Mouse (Mus musculus) intestine, postnatal 0 days (tissue): Measurements from ENCODE around the gene Gabpa. TPM values are rescaled to one million over a fixed set of nuclear protein-coding genes. Genes with fewer than 3 reads are reported as not detected.
A peak's percentile ranks its signal among the peaks of the same experiment; 100 is the strongest.

Experiments
- ATAC-seq: fragments of 200-750 bp; cut with Nextera tagmentation; 2 replicates; pipeline ENCODE4 v1.8.0; 2017; ENCODE audit warnings: mild to moderate bottlenecking, moderate TSS enrichment, moderate library complexity
- H3K27ac ChIP-seq: fragments of 300-500 bp; sonication (generic); 2 replicates; pipeline ENCODE4 v1.5.1; 2014; ENCODE audit warnings: mild to moderate bottlenecking, low read depth, low read length, moderate library complexity
- H3K27me3 ChIP-seq: fragments of 300-500 bp; sonication (generic); replicated peaks from 2 replicates; pipeline ENCODE4 v1.6.1; 2014; ENCODE audit warnings: low read length, mixed read lengths; ENCODE audit not compliant: control insufficient read depth, insufficient read depth
- H3K36me3 ChIP-seq: fragments of 300-500 bp; sonication (generic); 2 replicates; pipeline ENCODE4 v1.6.1; 2014; ENCODE audit warnings: mild to moderate bottlenecking, moderate library complexity; ENCODE audit not compliant: control insufficient read depth, insufficient read depth
- H3K4me1 ChIP-seq: fragments of 300-500 bp; sonication (generic); replicated peaks from 2 replicates; pipeline ENCODE4 v1.6.1; 2014; ENCODE audit warnings: antibody characterized with exemption, low read length, mixed read lengths; ENCODE audit not compliant: control insufficient read depth, insufficient read depth
- H3K4me2 ChIP-seq: fragments of 300-500 bp; sonication (generic); replicated peaks from 2 replicates; pipeline ENCODE4 v1.6.1; 2014; ENCODE audit warnings: low read depth, mild to moderate bottlenecking, moderate library complexity
- H3K4me3 ChIP-seq: fragments of 300-500 bp; sonication (generic); 2 replicates; pipeline ENCODE4 v1.5.1; 2014; ENCODE audit warnings: low read depth, low read length
- H3K9ac ChIP-seq: fragments of 300-500 bp; sonication (generic); 2 replicates; pipeline ENCODE4 v1.6.1; 2014; ENCODE audit warnings: mild to moderate bottlenecking, low read depth, low read length
- H3K9me3 ChIP-seq: fragments of 300-500 bp; sonication (generic); 2 replicates; pipeline ENCODE4 v1.6.1; 2016; ENCODE audit warnings: mixed run types; ENCODE audit not compliant: control insufficient read depth
- CTCF ChIP-seq: sonication (generic); IDR thresholded peaks from 2 replicates; pipeline ENCODE4 v1.5.1; 2016; ENCODE audit warnings: low read depth, mild to moderate bottlenecking, control low read depth, antibody characterized with exemption, moderate library complexity
- WGBS: fragments of 180-500 bp; shearing (Covaris S2); extraction: QIAGEN DNeasy Blood & Tissue Kit; methylation state at CpG from one replicate; pipeline ENCODE4 v1.1.7; 2014; 5-methylcytosine and 5-hydroxymethylcytosine counted together
- polyA plus RNA-seq: library from polyadenylated mRNA; unstranded; fragments of >200 nt; fragmentation: Nextera tagmentation; extraction: Ambion mirVana; gene quantifications from 2 replicates; pipeline ENCODE4 v1.2.1, GENCODE M21; 2015

Gene Gabpa
- polyA plus RNA-seq, 1 experiment from 2014 or later: 10.8 TPM

DNA sequence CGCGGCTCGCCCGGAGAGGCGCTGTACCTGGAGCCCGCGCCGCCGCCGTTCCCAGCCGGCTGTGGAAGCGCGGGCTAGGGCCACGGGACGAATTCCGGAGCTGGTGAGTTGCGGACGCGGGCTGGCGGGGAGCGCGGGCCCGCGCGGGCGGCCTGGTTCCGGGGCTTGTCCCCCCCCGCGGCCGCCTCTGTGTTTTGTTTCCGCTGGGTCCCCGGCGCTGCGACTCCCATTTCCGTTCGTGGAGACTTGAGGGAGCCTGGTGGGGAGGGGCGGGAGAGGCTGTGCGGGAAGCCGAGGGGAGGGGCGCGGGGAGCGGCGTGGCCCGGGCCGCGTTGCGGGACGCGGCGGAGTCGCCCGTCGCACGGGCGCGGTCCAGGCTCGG is 707 bp downstream of the Gabpa start, which contains the start of gene Atp5j:
Atp5j (minus strand) TSS at position 185 of the 382 bp plus-strand sequence.
- TF ChIP-seq CTCF: no peak; the same call in 1 of the 2 replicates
- H3K4me3 ChIP-seq: peak within 1 kb of the TSS; percentile 100
- H3K4me1 ChIP-seq: peaks cover 6% of the 10 kb centered on the region; the same call in 1 of the 2 replicates
- H3K4me2 ChIP-seq: peak within 1 kb of the TSS; percentile 77
- no peaks in the 10 kb centered on the region for H3K9me3 ChIP-seq
- peaks cover 14% of the 10 kb centered on the region for H3K36me3 ChIP-seq
- ATAC-seq: peak; percentile 24; the same call in 1 of the 2 replicates
- H3K27me3 ChIP-seq: no peaks in the 10 kb centered on the region
- H3K27ac ChIP-seq: peak within 1 kb of the TSS; percentile 99
- WGBS: under 1% methylated on average over 56 of the region's 57 CpGs
- H3K9ac ChIP-seq: peak within 1 kb of the TSS; percentile 99

DNA sequence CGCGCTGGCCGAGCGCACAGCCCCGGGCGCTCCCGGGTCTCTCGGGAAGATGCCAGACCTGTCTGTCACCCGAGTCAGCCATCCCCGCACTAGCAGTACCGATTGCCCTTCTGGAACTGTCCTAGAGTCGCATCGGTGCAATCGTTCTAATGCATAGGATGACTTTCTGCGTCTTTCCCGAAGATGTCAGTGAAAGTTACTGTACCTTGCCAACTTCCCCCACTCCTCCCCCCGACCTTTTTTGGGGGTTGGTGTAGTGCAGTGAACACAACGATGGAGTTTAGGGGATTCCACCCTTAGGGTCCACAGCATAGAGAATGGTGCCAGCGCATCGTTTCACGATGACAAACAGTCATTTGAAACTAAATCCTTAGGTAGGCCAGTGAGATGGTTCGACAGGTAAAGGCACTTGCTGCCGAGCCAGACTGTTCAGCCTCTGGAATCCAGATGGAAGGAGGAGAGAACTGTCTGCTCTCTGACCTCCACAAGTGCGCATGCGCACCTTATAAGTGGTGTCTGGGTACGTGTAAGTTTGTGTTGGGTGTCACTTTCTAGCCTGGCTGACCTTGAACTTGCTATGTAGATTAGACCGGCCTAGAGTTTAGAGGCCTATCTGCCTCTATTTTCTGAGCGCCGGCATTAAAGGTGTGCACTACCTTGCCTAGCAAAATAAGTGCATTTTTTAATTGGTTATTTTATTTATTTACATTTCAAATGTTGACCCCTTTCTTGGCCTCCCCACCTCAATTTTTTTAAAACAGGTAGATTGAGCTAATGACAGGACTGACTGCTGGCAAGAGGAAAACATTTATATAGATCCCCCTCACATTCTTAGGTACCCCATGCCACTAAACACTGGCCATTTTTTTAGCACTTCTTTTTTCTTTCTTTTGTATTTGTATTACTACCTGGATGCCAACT is 1.4 kb downstream of the Gabpa start:
- H3K4me2 ChIP-seq: peak overlapping the region; percentile 77
- peaks cover 12% of the 10 kb centered on the region for H3K36me3 ChIP-seq
- no peak; the same call in none of the 2 replicates for ATAC-seq
- H3K4me1 ChIP-seq: peaks cover 6% of the 10 kb centered on the region; the same call in 1 of the 2 replicates
- no peaks in the 10 kb centered on the region for H3K9me3 ChIP-seq
- no peaks in the 10 kb centered on the region for H3K27me3 ChIP-seq
- 4% methylated on average over 29 of the region's 29 CpGs for WGBS
- peak overlapping the region; percentile 99 for H3K9ac ChIP-seq
- TF ChIP-seq CTCF: no peak
- peak overlapping the region; percentile 100 for H3K4me3 ChIP-seq
- peak overlapping the region; percentile 99 for H3K27ac ChIP-seq

DNA sequence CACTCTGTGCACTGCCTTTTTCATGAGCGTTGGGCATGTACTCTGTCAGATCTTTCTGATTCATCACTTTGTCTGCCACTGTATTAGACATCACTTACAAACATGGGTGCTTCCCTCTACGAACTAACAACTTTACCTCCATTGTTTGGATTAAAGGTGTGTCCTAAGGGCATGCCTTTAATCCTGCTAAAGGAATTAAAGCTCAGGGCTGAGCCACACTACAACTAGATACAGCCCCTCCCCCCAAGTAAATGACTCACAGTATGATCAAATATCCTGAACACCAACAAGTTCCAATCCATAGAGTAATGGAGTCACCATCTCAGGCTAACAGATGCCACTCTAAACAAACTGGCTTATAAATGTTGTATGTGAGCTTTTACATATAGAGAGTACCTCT is 3.9 kb downstream of the Gabpa start:
- Histone ChIP-seq H3K27me3 (no peaks in the 10 kb centered on the region), H3K27ac (no peak overlapping the region), H3K9ac (no peak overlapping the region), H3K9me3 (no peaks in the 10 kb centered on the region), H3K4me3 (no peak overlapping the region), H3K36me3 (peaks cover 14% of the 10 kb centered on the region), H3K4me2 (no peak overlapping the region), H3K4me1 (peaks cover 3% of the 10 kb centered on the region; the same call in 1 of the 2 replicates)
- WGBS: 70% methylated on average over 2 of the region's 2 CpGs
- no peak for ATAC-seq
- no peak for TF ChIP-seq CTCF

DNA sequence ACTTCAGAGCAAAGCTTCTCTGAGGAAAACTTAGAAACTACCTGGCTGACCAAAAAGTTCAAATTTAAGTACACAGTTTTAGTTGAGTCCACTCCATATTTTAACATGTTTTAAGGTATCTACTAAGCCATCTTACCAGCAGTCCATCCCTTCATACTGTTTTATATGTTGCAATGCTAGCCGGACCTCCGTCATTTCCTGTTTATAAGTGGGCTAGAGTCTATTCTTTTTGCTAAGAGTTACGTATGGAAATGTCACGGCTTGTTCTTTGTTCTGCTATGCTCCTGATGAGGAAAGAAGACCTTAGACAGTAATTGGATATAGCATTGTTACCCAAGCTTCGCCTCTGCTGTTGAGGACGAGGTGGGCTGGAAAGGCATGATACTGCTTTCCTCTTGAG is 18.8 kb downstream of the Gabpa start:
- Histone ChIP-seq H3K27ac (no peak overlapping the region), H3K36me3 (peaks cover 47% of the 10 kb centered on the region), H3K9ac (no peak overlapping the region), H3K27me3 (no peaks in the 10 kb centered on the region), H3K9me3 (no peaks in the 10 kb centered on the region), H3K4me2 (no peak overlapping the region), H3K4me3 (no peak overlapping the region), H3K4me1 (no peaks in the 10 kb centered on the region)
- WGBS: 81% methylated on average over 6 of the region's 6 CpGs
- no peak for ATAC-seq
- TF ChIP-seq CTCF: no peak

DNA sequence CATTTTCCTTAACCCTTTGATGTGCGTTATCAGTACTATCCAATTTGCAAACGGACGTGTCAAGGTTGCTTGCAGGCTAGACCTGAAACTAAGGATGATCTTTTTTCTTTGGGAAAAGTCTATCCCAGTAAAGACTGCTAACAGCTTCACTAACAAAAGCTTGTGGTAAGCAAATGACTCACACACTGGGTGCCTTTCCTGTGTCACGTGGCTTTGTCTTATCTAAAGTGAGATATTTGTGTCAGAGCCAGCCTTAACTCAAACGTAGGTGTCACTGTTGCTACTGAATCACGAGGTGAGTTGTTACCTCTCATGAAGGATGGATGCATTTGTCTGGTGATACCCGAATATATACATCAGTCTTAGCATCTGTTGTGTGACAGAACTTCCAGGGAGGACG is 29.9 kb downstream of the Gabpa start:
- H3K4me2 ChIP-seq: no peak overlapping the region
- WGBS: 80% methylated on average over 8 of the region's 8 CpGs
- H3K36me3 ChIP-seq: peaks cover 24% of the 10 kb centered on the region
- no peak overlapping the region for H3K9ac ChIP-seq
- no peaks in the 10 kb centered on the region for H3K9me3 ChIP-seq
- TF ChIP-seq CTCF: no peak
- H3K4me1 ChIP-seq: no peaks in the 10 kb centered on the region
- H3K27me3 ChIP-seq: no peaks in the 10 kb centered on the region
- no peak for ATAC-seq
- H3K4me3 ChIP-seq: no peak overlapping the region
- no peak overlapping the region for H3K27ac ChIP-seq

DNA sequence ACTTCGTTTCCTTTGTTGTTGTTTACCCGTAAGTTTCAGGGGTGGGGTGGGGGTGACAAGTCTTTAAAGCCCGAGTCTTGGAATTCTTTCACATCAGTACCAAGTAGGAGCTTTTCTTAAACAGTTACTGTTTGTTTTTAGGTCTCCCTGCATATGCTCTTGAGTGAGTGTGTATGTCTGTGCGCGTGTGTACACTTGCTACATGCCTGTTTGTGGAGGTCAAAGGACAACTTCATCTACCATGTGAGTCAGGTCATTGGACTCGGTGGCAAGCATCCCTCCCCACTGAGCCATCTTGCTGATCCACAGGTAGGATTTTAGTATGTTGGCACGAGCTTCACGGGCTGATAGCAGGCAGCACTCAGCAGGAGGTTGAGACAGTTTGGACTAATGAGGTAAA is 39.1 kb downstream of the Gabpa start:
- TF ChIP-seq CTCF: no peak
- Histone ChIP-seq H3K36me3 (no peaks in the 10 kb centered on the region), H3K4me1 (no peaks in the 10 kb centered on the region), H3K9ac (no peak overlapping the region), H3K4me3 (no peak overlapping the region), H3K27ac (no peak overlapping the region), H3K9me3 (no peaks in the 10 kb centered on the region), H3K4me2 (no peak overlapping the region), H3K27me3 (no peaks in the 10 kb centered on the region)
- 78% methylated on average over 8 of the region's 8 CpGs for WGBS
- ATAC-seq: no peak
